Mouse (Mus musculus) adrenal gland, postnatal 4 days (tissue): Measurements from ENCODE around the gene Cyp4a12b. TPM values are rescaled to one million over a fixed set of nuclear protein-coding genes. Genes with fewer than 3 reads are reported as not detected.
"Not testable (repeated sequence)": the region's sequence is repeated elsewhere in the genome, so short reads cannot be mapped to it uniquely, and the experiment has no call there.

Experiments used
- DNase-seq, 2 experiments: peaks; one replicate each; pipeline ENCODE4 v3.0.0; 2021 to 2022; ENCODE audit warnings: low spot score in 2 of 2, mixed read lengths in 2 of 2
- long read RNA-seq, 2 experiments: library from polyadenylated mRNA; stranded (forward); transcript quantifications; one replicate each; pipeline ENCODE4 v2.0.0; 2021
- total RNA-seq, 2 experiments: library from RNA; stranded (reverse); gene quantifications; 2 replicates each; pipeline ENCODE4 v1.2.3; 2021

Cyp4a12b gene
- total RNA-seq = 1 to 10 TPM in 1 of 2 experiments, under 1 TPM in 1; 0.50 to 1.2 TPM
- long read RNA-seq, experiment 1, partial matches to known transcripts = 0 of 2 reads
- long read RNA-seq, experiment 1, other reads (novel, unspliced or antisense) = 0 of 2 reads
- long read RNA-seq, experiment 2, partial matches to known transcripts = 0 of 1 reads
- long read RNA-seq, experiment 2, other reads (novel, unspliced or antisense) = 1 of 1 reads

- DNase-seq = not testable (repeated sequence)
Observed at GRCm38 (mm10) chr4:115411324-115411723, at the start of gene Cyp4a12b. TSS of gene Cyp4a12b (plus strand) at chr4:115411624.

GRCm38 (mm10) chr4:115365624-115366023, 45.8 kb upstream of the Cyp4a12b start:
- not testable (repeated sequence) for DNase-seq

DNA sequence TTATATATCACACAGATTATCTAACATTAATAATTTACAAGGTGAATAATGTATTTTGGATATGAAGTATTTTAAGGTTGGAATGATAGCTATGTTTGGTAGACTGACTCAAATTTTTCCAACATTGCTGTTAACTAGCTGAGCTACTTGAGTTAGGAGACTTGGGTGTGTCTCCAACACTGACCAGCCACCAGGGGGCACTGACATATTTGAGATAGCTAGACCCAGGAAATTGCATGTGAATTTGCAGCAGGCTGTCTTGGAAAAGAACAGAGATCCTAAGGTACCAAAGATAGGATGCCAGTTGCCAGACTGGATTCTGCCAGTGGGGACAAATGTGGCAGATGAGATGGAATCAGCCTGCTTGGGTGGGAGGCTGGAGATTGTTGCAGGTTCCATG, 43.4 kb upstream of the Cyp4a12b start:
- DNase-seq = not testable (repeated sequence)

DNA sequence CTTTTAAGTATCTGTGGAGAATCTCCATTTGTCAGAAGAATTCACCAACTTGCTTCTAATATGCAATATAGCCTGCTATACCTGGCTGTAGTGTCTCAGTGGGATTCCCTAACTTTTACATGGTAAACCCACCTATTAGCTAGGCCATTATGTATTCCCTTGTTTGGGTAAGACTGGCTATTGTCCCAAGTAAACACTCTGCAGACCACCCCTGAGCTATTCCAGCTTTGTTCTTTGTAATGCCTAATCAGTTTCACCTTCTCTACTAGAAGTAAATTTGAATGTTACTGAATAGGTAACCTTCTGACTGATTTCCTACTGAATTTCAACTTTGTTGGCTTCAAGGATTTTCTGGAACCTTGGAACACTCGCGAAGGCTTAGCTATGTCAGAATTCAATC, 15.2 kb upstream of the Cyp4a12b start:
- DNase-seq = not testable (repeated sequence)

GRCm38 (mm10) chr4:115396950-115397349, 14.5 kb upstream of the Cyp4a12b start:
- DNase-seq = not testable (repeated sequence)

GRCm38 (mm10) chr4:115450577-115451137, 39.2 kb downstream of the Cyp4a12b start:
- no peak for DNase-seq

DNA sequence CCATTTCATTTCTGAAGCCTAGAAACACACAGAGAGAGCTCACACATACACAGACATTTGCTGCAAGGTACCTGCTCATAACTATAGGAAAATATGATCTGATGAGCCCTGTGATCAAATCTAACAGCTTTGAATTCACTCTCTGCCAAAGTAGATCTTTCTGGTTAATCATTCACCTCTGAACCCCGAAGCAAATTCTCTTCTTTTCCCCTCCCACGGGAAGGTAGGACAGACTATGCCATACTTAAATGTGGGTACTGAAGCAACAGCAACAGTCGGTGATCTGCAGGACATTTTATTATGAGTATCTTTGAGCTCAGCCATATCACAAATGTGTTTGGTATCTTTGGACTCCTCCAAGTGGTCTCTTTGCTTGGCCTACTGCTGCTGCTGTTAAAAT, 40.9 kb downstream of the Cyp4a12b start, which contains the start of gene Cyp4a30b:
TSS of gene Cyp4a30b (plus strand) at position 301 of the 400 bp plus-strand sequence.
- DNase-seq = no peak

GRCm38 (mm10) chr4:115473585-115473984, 62.2 kb downstream of the Cyp4a12b start:
- not testable (repeated sequence) for DNase-seq

DNA sequence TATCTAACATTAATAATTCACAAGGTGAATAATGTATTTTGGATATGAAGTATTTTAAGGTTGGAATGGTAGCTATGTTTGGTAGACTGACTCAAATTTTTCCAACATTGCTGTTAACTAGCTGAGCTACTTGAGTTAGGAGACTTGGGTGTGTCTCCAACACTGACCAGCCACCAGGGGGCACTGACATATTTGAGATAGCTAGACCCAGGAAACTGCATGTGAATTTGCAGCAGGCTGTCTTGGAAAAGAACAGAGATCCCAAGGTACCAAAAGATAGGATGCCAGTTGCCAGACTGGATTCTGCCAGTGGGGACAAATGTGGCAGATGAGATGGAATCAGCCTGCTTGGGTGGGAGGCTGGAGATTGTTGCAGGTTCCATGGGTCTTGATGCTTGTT, 64.6 kb downstream of the Cyp4a12b start:
- DNase-seq = not testable (repeated sequence)

DNA sequence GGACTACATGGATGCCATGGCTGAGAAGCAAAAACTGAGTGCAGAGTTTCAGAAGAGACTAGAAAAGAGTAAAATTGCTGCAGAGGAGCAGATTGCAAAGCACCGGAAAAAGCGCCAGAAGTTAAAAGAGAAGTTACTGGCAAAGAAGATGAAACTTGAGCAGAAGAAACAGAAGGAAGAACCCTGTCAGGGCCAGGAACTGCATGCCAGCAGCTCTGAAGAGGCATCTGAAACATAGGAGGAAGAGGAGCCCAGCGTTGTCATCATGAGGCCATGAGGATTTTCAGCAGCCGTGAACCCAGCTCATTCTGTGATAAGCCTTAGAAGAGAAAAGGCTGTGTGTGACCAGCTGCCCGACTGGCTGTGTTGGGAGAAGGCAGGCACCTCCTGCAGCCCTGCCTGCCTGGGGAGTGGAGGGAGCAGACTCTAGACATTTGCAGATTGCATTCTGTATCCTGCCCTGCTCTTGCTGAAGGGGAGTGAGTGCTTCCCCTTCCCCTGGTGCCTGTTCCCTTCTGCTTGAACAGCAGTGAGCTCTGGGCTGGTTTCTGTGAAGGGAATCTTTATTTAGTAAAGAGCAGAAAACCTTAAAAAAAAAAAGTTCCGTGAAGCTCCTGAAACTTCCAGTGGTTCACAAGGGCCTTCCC, 69.7 kb downstream of the Cyp4a12b start:
- no peak for DNase-seq

Other genes starting within 250 kb of the Cyp4a12b start
- not detected for gene Cyp4a29, start 169.5 kb upstream of the Cyp4a12b start, total RNA-seq
- gene Cyp4a12a, start 112.6 kb upstream of the Cyp4a12b start, total RNA-seq = 1 to 10 TPM in 1 of 2 experiments, under 1 TPM in 1; 0.11 to 1.6 TPM
- not detected for gene Cyp4a30b, start 41.0 kb downstream of the Cyp4a12b start, total RNA-seq
- gene Cyp4a14, start 84.5 kb downstream of the Cyp4a12b start, total RNA-seq = 10 to 100 TPM in 1 of 2 experiments, 1 to 10 TPM in 1; 2.7 to 26.4 TPM
- 1 to 10 TPM; 3.2 to 7.4 TPM for gene Cyp4a10, start 106.6 kb downstream of the Cyp4a12b start, total RNA-seq
- gene Cyp4a31, start 152.0 kb downstream of the Cyp4a12b start, total RNA-seq = 1 to 10 TPM; 5.1 to 5.9 TPM
- 1 to 10 TPM in 1 of 2 experiments, under 1 TPM in 1; 0.81 to 4.4 TPM for gene Cyp4a32, start 189.3 kb downstream of the Cyp4a12b start, total RNA-seq
- gene Cyp4b1, start 236.1 kb downstream of the Cyp4a12b start, total RNA-seq = 10 to 100 TPM; 22.1 to 27.5 TPM